Mouse (Mus musculus): ENCODE results near the gene Rftn2.
"Not testable (repeated sequence)": the region's sequence is repeated elsewhere in the genome, so short reads cannot be mapped to it uniquely, and the experiment has no call there.

Gene Rftn2

DNA sequence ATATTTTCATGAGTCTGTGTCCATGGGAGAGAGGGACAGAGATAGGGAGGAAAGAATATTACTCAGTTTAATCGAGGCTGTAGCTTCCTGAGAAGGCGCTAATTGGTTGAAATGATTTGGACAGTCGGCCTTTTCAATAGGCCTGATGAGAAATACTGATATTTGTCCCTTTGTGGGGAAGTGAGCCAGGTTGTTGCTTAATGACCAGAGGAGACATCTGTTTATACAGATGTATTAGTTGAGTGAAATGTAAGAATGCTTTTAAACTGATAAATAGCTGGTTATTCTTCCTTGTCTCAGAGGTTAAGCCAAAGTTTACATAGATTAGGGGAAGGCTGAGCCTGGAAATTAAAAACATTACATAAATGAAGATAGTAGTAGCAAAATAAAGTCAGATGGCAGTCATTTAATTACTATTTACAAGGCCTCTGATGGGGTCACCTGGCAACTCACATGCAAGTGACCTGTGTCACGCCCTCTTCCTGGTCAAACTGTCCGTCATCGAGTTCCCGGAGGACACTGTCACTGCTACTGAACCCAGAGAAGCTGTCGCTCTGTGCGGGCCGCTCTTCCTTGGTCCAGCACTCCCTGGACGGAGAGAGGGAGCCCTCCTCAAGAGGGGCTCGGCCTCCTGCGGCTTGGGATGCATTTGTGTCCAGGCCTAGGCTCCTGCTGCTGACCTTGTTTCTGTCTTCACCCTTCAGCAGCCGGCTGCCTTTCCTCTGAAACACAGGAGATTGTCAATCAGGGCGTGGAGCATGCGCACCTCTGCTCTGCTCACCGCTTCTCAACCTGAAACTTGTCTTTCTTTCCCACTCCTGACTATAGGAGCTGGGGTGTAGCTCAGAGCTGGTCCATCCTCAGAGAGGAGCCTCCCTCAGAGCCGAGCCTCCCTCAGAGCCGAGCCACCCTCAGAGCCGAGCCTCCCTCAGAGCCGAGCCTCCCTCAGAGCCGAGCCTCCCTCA lies 54.9 kb downstream of the Rftn2 start:
- no peak for DNase-seq

DNA sequence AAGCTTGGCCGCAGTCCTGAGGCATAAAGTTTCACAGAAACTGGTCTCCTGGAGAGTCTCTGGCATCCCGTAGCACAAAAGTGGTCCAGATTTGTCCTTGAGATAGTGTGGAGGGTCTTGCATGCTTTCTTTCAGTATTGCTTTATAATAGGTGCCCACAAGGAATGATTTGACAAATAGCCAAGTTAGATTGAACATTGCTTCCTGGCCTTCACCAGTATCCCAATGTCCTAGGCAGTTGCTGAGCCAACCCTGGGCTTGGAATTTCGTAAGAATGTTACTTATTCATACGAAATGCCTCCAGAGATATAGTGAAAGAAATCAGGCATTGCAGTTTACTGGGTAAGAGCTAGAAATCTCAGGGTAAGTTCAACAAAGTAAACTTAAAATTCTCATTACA lies 58.0 kb downstream of the Rftn2 start:
- no peak for DNase-seq

DNA sequence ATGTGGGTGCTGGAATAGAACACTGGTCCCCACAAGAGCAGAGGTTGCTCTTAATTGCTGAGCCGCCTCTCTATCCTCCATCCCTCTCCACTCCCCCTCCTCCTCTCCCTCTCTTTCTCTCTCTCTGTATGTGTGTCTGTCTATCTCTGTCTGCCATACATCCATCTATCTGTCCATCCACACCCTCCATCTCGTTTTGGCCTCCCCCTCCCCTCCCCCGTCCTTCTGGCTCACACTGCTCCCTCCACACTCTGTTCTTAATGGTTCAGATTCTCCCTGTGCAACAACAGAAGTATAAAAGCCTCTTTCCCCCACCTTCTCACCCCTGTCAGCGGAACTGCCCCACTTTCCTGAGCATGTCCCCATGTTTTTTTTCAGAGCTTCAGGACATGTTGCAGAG lies 59.0 kb downstream of the Rftn2 start:
- DNase-seq: no peak

DNA sequence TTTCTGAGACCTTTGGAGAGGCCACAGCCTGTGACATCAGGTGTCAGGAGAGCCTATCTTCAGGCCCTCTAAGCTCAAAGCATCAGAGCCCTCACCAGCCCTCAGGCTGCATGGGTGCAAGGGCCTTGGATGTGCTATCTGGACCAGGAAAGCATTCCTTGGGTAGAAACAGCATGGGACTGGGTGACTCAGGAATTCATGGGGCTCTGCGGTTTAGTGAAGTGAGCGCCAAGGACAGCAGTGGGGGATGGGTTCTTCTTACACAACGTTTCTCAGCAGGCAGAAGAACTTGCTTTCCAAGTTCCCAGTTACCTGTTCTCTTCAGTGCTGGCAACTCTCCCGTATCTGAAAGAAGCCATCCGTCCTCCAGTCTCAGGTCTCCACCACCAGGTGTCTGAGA lies 62.6 kb downstream of the Rftn2 start:
- no peak for DNase-seq

DNA sequence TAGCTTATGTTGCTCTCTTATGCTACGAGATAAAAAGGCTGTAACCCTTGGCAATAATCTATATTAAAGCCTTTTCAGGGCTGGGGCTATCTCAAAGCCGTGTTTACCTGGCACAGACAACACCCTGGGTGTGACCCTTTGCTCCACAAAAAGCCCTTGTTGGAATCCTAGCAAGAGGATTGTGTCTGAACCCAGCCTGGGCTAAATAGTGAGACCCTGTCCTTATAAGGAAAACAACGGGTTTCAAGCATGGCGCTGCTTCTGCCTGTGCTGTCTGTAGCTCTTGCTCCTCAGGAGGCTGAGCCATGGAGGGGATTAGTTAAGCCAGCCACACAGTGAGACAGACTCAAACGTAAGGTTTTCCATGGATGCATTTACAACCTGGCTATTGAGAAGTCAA lies 63.8 kb downstream of the Rftn2 start:
- DNase-seq: no peak

DNA sequence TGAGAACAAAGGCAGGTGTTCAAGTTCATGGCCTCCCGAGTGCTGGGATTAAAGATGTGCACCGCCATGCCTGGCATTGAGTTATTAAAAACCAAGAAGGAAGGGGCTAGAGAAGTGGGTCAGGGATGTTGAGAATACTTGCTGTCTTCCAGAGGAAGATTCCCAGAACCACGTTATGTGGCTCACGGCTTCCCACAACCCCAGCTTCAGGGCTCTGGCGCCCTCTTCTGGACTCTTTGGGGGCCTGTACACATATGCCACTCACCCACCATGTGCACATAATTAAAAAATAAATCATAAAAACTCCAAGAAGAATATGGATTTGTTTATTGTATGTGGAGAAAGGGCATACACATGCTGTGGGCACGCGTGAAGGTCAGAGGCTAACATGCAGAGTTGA lies 64.7 kb downstream of the Rftn2 start:
- peak; percentile 25 to 27 for DNase-seq

DNA sequence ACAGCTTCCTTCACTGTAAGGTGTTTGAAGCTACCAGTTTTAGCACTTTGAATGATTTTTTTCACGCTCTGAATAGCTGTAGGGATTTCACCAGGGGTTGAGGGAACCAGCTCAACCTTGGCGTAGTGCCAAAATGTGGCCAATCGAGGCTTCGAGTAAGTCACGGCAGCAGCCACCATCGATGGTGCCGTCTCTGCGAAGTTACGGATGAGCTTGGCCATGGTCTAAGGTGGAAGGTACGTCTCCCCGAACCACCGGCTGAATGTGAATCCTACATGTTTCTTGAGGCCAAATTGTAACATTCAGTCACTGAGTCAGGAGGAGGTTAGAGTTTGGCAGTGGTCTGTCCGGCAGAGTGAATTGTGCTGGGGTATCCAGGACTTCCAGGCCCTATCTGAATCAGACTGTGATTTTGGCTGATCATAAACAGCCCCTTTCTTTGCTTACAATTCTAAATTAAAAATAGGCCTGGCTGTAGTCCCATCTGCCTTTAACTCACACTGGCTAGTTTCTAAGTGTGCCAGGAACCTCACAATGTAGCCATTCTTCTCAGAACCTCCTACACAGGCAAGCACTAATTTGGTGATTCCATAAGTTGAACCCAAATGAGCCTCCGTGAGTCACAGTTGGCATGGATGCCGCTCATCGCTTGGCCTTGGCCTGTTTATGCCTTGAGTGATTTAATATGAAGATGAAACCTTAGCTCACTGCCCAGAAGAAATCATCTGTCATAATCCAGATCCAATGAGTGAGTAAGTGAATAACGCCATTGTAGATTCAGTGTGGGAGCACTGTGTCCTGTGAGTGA lies 65.5 kb downstream of the Rftn2 start:
- DNase-seq: no peak

DNA sequence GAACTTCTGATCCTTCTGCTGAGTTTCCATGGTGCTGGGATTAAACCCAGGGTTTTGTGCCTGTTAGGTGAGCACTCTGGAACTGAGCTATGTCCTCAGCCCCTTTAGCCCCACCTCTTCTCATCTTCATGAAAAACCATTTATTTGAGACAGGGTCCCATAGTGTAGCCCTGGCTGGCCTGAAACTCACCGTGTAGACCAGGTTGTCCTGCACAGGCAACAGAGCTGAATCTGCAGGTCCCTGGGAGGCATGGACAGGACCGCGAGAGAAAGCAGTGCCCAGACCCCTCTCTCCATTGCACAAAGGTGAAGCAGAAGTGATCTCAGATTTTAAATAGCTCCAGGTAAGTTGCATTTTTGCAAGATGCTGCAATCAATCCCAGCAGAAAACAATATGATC lies 66.4 kb downstream of the Rftn2 start:
- no peak for DNase-seq

DNA sequence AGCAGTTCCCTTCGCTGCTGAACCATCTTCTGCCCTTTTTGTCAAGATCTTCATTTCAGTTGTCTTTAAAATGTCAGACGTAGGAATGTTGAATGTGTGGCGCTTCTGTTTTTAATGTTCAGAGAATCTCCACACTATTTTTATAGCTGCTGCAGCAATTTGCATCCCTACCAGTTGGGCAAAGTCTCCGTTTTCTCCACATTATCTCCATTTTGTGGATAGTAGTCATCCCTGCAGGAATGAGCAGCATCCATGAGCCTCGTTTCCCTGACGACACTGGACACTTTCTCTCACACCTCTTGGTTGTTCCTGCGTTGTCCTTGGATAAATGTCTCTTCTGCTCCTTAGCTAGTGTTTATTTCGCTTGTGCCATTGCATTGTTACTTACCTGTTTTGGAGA lies 67.8 kb downstream of the Rftn2 start:
- no peak for DNase-seq

DNA sequence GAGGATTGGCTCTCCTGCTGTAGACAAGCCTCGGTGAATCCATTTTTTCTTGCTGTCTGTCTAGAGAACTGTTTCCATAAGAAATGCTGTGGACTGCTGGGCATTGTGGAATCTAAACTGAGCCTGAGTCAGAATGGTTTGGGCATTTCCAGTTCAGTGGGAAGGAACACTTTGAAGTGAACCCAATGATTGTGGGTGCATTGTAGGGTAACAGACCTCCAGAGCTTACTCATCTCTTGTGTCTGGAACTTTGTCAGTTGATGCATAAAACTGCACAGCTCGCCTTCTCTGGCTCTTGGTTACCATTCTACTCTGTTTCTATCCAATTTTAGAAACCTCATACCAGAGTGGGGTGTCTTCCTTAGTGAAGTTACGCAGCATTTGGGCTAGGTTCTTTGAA lies 68.4 kb downstream of the Rftn2 start:
- no peak for DNase-seq

DNA sequence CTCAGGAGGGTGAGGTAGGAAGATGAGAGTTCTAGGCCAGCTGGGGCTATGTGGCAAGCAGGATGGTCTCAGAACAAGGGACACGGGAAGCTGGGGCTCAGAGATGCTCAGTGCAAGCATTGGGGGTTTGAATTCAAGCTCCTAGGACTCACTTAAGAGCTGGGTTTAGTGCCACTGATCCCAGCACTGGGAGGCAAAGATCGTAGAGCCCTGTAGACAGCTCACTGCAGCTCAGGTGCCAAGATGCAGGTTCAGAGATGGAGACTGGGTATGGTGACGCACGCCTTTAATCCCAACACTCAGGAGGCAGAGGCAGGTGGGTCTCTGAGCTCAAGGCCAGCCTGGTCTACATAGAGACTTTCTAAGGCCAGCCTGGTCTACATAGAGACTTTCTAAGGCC lies 69.3 kb downstream of the Rftn2 start:
- no peak for DNase-seq

DNA sequence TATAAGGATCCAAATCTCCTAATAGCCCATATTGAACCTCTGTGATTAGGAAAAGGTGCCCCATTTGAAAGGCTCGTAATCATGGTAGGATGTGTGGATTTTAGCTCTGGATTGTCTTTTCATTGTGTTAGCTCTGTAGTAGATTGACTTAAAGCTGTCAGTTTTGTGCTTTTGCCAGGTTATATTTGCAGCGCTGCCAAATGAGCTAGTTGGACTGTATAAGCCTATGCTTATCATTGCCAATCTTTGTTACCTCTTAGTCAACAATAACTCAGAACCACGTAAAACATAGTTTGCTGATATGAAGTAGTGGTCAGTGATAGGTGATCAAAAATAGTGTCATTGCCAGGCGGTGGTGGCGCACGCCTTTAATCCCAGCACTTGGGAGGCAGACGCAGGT lies 81.0 kb downstream of the Rftn2 start:
- DNase-seq: no peak

DNA sequence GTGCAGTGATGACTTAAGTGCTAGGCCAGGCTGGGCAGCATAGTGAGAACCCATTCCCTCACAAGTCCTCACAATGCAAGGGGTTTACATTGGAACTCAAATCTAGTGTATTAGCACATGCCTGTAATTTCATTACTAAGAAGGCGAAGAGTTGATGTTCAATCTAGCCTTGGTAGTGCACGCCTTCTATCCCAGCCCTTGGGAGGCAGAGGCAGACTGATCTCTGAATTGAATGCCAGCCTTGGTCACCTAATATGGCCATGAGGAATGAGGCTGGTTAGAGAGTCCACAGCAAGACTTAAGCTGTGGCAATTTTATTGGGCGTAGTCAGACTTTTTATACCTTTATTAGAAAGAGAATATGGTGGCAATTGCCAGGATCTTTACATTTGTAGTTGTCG lies 82.2 kb downstream of the Rftn2 start:
- DNase-seq: no peak

DNA sequence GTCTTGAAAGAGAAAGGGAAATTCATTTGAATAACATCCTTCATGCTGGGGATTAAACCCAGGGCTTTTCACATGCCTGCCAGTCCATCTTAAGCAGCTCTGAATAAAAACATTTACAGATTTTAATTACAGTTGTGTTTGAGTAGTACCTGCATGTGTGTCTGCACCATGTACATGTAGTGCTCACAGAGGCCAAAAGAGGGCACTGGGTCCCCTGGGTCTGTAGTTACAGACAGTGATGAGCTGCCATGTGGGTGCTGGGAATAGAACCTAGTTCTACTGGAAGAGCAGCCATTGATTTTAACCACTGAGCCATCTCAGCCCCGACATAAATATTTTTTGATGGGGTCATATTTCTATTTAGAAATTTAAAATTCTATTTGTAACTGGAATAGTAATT lies 90.7 kb downstream of the Rftn2 start:
- DNase-seq: peak in 1 of 2 experiments; percentile 12

DNA sequence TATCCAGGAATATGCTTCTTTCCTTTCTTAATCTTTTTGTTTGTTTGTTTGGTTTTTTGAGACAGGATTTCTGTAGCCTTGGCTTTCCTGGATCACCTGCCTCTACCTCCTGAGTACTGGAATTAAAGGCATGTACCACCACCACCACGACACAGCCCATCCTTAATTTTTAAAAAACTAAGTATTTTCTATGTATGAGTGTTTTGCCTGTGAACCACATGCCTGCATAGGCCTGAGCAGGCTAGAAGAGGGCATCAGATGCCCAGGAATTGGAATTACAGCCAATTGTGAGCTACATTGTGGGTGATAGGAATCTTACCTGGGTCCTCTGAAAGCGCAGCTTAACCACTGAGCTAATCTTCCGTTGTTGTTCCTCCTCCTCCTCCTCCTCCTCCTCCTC lies 92.3 kb downstream of the Rftn2 start:
- DNase-seq: no peak

DNA sequence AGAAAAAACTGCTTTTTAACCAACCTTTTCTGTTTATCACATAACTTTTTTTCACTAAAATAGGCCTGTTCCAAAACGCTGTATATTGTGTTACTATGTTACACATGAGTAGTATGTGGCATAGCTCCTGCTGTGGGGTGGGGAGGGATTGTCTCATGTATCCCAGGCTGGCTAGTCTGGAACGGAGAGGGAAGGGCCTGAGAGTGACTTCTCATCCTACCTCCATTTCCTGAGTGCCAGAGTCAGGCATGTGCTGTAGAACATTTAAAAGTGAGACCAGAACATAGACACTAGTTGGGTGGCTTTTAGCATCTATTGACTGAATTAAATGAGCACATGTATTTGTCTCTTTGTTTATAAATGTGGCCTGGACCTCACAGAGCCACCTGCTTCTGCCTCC lies 93.4 kb downstream of the Rftn2 start:
- no peak for DNase-seq

DNA sequence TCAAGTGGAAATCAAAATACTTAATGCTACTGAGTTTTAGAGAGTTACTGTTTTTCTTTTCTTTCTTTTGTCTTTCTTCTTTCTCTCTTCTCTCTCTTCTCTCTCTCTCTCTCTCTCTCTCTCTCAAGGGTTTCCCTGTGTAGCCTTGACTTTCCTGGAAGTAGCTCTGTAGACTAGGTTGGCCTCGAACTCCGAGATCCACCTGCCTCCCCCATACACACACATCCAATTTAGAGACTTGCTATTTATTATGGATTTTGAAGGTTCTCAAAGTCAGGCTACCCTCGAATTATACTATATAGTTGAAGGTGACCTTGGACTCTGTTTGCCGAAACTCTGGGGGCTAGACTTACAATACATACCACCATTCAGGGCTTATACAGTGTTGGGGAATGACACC lies 94.3 kb downstream of the Rftn2 start:
- no peak for DNase-seq

DNA sequence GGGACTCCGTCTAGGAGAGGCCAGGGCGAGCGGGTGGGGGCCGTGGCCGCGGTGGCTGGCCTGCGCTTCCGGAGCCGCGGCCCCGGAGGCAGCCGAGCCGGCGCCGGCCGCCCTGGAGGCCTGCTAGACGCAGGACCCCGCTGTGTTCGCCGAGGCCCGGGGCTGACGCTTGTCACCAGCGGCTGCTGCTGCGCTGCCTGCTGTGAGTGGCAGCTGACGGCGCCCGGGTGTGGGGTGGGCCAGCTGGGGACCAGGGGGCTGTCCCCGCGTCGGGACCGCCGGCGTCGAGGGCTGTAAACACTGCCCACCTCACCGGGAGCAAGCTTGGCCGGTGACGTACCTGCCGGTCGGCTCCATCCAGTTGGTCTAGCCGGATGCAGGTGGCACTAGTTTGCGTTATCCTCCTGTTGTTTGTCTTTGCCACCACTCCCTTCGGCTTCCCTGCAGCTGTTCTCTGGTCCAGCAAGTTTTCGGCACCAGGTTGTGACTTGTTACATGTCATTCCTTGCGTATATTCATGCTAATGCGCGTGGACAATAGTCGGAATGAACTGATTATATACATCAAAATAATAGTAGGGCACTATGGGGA lies 95.1 kb downstream of the Rftn2 start:
- DNase-seq: no peak

DNA sequence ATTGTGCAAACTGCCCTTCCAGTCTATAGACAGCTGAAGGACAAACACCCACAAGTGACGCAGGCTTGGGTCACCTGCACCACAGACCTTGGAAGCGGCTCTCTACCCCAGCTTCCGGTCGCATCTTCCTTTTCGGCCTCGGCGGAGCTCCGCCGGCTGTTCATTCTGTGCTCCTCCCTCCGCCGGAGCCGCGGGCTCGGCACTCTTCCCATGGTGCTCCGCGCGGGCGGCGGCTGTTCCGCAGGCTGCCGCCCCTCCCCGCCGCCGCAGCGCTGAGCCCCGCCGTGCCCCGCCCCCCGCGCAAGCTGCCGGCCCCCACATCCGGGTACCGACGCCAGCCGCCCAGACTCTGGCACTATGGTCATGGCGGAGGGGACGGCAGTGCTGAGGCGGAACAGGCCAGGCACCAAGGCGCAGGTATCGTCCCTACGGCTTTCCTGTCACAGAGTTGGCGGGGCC lies 95.6 kb downstream of the Rftn2 start, which contains the start of gene Mob4:
Gene Mob4 (plus strand): TSS at position 289 of the 459 bp plus-strand sequence.
- peak; percentile 91 to 93 for DNase-seq

DNA sequence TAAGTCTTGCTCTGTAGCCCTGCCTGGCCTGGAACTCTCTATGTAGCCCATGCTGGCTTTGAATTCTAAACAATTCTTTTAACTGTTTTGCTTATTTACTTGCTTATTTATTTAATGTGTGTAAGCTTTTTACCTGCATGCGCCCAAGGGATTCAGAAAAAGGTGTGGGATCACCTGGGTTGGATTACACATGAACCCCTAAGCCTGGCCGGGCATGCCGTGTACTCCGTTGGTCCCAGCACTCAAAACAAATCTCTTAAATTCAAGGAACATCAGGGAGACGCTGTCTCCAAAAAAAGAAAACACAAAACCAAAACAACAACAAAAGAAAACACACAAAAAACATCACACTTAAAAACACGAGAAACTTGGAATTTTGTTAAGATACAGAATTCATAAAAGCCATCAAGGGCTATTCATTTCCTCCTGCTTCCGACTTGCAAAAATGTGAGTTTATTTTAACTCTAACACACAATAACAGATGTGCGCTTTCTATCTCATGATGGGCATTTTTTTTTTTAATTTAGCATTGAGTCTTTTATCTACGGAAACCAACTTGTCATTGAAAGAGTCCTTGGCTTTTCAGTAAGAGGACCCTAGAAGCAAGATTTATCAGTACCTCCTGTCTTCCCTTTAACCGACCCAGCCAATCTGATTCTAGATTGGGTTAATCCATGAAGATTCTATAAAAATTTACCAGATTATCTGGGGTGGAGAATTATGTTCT lies 96.2 kb downstream of the Rftn2 start:
- DNase-seq: no peak

DNA sequence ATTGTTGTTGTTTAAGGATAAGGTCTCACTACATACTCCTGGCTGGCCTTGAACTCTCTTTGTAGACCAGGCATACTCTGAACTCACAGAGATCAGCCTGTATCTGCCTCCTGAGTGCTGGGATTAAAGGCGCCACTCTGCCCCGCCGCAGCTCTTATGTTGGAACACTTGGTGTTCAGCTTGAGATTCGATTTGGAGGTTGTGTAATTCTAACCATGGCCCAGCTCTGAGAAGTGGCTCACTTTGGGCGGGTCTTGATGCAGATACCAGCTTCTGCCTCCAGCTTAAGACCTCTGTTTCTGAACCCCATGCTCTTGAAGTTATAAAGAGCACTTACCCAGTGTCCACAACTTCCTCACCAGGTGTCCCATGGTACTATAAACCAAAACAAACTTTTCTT lies 96.9 kb downstream of the Rftn2 start:
- DNase-seq: peak in 1 of 2 experiments; percentile 7

DNA sequence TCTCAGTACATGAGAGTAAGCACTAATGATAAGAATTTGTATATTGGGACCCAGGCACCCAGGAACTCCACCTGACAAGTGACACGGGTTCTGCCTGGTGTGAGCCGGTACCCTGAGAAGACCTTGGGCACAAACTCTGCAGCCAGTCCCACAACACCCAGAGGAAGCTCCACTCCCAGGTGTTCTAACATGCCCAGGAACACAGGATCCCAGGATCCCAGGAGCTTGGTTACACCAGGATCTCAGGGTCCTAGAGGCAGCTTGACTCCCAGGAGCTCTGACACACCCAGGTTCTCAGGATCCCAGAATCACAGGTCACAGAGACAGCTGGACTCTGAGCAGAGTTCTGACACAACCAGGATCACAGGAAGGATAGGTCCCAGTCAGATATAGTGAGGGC lies 102.4 kb downstream of the Rftn2 start:
- not testable (repeated sequence) for DNase-seq

DNA sequence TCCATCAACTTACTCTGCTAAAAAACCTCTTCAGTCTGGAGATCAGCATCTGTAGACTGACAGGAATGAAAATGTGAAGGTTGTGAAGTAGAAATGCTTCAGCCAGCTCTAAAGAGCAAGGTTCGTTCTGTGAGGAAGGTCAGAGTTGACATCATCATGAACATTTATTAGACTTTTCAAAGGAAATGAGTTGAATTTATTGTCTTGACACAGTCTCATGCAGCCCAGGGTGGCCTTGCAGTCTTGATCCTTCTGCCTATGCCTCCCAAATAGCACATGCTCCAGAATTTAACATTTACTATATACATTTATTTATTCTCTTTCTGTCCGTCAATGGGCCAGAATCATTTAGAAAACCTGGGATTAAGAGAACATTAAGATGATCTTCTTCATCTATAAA lies 103.0 kb downstream of the Rftn2 start:
- no peak for DNase-seq

Measured in thymus, postnatal 36 days (tissue).